Mouse (Mus musculus) megakaryocyte, embryonic 14.5 days (primary cell): ENCODE results near the gene Il10rb.

Experiments
- FLI1 ChIP-seq: IDR thresholded peaks from 2 replicates; pipeline ENCODE4 v1.6.1; 2012; ENCODE audit warnings: low read length, inconsistent platforms, mixed read lengths
- GATA1 ChIP-seq: IDR thresholded peaks from 3 replicates; pipeline ENCODE4 v1.6.1; 2012; ENCODE audit warnings: mixed read lengths, low read length, inconsistent platforms, borderline replicate concordance

- TF ChIP-seq GATA1 (no peak), FLI1 (no peak)
Observed at GRCm38 (mm10) chr16:91448895-91449294, 42.9 kb downstream of the Il10rb start.
